Mouse (Mus musculus): ENCODE results near the gene Bcat1.

DNA sequence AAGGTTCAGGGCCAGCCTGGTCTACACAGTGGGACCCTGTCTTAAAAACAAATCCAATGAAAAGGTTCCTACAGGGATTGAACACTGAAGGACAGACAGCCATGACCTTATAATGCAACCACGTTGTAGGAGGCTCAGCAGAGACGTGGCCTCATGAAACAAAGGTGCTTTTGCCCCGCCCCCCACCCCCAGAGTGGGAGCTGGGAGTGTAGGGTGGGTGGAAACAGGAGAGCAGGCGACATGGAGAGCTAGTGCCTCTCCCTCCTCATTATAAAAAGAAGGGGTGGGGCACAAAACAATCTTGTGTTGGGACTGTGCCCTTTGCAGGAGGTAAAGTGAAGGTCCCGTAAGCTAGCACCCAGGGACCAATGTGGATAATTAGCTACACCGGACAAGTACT is 74.5 kb downstream of the Bcat1 start:
- no peak for TF ChIP-seq CTCF (conservative IDR thresholded peaks at IDR 0.05; ENCODE audit: low read length)
- TF ChIP-seq POU5F1 (IDR thresholded peaks at IDR 0.05; ENCODE audit: borderline replicate concordance, low read length) = no peak
- TF ChIP-seq NANOG (IDR thresholded peaks at IDR 0.05; ENCODE audit: borderline replicate concordance, low read length) = no peak
